Mouse (Mus musculus): ENCODE data around the gene Gm21773.
"Not testable (repeated sequence)": the region's sequence is repeated elsewhere in the genome, so short reads cannot be mapped to it uniquely, and the experiment has no call there.

The Gm21773 gene

DNA sequence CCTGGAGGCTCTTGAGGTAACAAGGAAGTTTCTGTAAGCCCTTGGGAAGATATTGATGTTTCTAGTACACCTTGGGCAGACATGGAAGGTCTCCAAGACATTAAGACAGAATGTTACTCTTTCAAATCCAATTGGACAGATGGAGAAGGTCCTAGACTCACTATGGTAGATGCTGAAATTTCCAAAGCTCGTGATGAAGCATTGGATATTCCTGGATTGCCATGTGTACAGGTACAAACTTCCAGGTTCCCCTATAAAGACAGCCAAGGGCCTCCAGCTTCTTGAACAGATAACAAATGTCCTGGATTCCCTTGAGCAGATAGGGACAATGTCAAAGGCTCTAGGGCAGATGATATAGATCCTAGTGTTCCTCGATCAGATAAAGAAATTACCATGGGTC lies at the start of gene Gm21773:
Gene Gm21773, minus strand, starts transcription at position 101 of the 400 bp plus-strand sequence.
- DNase-seq: not testable (repeated sequence)

All from kidney, postnatal 36 days (tissue).